Mouse (Mus musculus) gastrocnemius, postnatal 4 days (tissue): Measurements from ENCODE around the gene Arl5a. TPM values are rescaled to one million over a fixed set of nuclear protein-coding genes. Genes with fewer than 3 reads are reported as not detected.

ENCODE experiments used
- DNase-seq, 2 experiments: peaks; one replicate each; pipeline ENCODE4 v3.0.0; 2021 to 2022; ENCODE audit warnings: low spot score in 2 of 2, mixed read lengths in 2 of 2
- total RNA-seq, 2 experiments: library from RNA; stranded (reverse); gene quantifications; 2 replicates each; pipeline ENCODE4 v1.2.3; 2021

The Arl5a gene
- total RNA-seq, 2 experiments from 2014 or later = 46.0 to 51.7 TPM

GRCm38 (mm10) chr2:52423611-52424247 is 972 bp downstream of the Arl5a start:
- DNase-seq = no peak

GRCm38 (mm10) chr2:52422871-52423610 is 1.7 kb downstream of the Arl5a start:
- no peak for DNase-seq

- DNase-seq = no peak
Measured at GRCm38 (mm10) chr2:52421197-52421596, 3.5 kb downstream of the Arl5a start.

GRCm38 (mm10) chr2:52420001-52420710 is 4.5 kb downstream of the Arl5a start:
- no peak for DNase-seq

GRCm38 (mm10) chr2:52419295-52419694 is 5.4 kb downstream of the Arl5a start:
- no peak for DNase-seq

- no peak for DNase-seq
Measured at GRCm38 (mm10) chr2:52412524-52413037, 12.1 kb downstream of the Arl5a start.

- DNase-seq = no peak
Measured at GRCm38 (mm10) chr2:52406480-52406879, 18.2 kb downstream of the Arl5a start.

- DNase-seq = no peak
Measured at GRCm38 (mm10) chr2:52405238-52405637, 19.5 kb downstream of the Arl5a start.

- DNase-seq = no peak
Measured at GRCm38 (mm10) chr2:52394529-52394928, 30.2 kb downstream of the Arl5a start.

- DNase-seq = no peak
Measured at GRCm38 (mm10) chr2:52390415-52390975, 34.2 kb downstream of the Arl5a start.

GRCm38 (mm10) chr2:52389975-52390374 is 34.7 kb downstream of the Arl5a start:
- DNase-seq = no peak

- no peak for DNase-seq
Measured at GRCm38 (mm10) chr2:52386451-52386850, 38.2 kb downstream of the Arl5a start.

GRCm38 (mm10) chr2:52386037-52386436 is 38.7 kb downstream of the Arl5a start:
- no peak for DNase-seq

- DNase-seq = no peak
Measured at GRCm38 (mm10) chr2:52378848-52379261, 45.8 kb downstream of the Arl5a start.

- no peak for DNase-seq
Measured at GRCm38 (mm10) chr2:52378448-52378804, 46.3 kb downstream of the Arl5a start, which contains the start of gene Neb. TSS of gene Neb (minus strand) at chr2:52378474.

GRCm38 (mm10) chr2:52377706-52378447 is 46.8 kb downstream of the Arl5a start:
- no peak for DNase-seq

GRCm38 (mm10) chr2:52374706-52375105 is 50.0 kb downstream of the Arl5a start:
- DNase-seq = no peak

- no peak for DNase-seq
Measured at GRCm38 (mm10) chr2:52372480-52372879, 52.2 kb downstream of the Arl5a start.

- DNase-seq = no peak
Measured at GRCm38 (mm10) chr2:52372080-52372479, 52.6 kb downstream of the Arl5a start.

GRCm38 (mm10) chr2:52371066-52371465 is 53.6 kb downstream of the Arl5a start:
- peak in 1 of 2 experiments; percentile 55 for DNase-seq

GRCm38 (mm10) chr2:52369622-52370021 is 55.1 kb downstream of the Arl5a start:
- no peak for DNase-seq
